ENCODE assay signal across 9 mouse cellular contexts in the genomic region with DNA sequence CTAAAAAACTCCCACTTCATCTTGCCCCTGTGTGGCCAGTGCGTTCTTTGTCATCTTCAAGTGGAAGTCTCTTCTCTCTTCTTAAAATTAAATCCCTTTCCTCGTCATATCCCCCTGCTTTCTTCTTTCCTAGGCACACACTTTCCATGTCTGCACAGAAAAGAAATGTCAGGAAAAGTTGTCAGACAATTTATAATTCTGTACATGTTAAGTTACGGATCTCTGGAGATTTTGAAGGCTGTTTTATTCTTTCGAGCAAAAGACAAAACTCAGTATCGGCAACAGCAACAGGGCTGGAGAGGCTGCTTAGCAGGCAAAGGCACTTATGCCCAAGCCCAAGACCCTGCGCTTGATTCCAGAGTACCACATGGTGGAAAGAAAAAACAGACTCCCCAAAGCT.
DNase-seq lines count a peak whose midpoint lies in the region; ATAC-seq and TF ChIP-seq lines count a peak whose summit lies in the region.
"Had no signal": no experiment of that assay in that cellular context is flagged by ENCODE, and none has a peak within 500 bp of the region (broad histone marks: within the 10 kb centered on the region; RNA-seq: fewer than 3 reads in every experiment).

No protein-coding gene starts in this region.

- 0 out of 2 replicates have a peak, but pooled peaks cover 5% of the 10 kb centered on the region for H3K27me3 ChIP-seq in forebrain, embryonic 12.5 days
- H3K27me3 ChIP-seq in limb, embryonic 11.5 days (ENCODE audit: control insufficient read depth, insufficient read depth, low read length): 0 out of 2 replicates have a peak, but pooled peaks cover 4% of the 10 kb centered on the region
- no peaks in the 10 kb centered on the region for H3K27me3 ChIP-seq in neural tube, embryonic 14.5 days (ENCODE audit: control insufficient read depth, insufficient read depth, low read length)

- H3K36me3 ChIP-seq in forebrain, embryonic 12.5 days (replicated peaks): no peaks in the 10 kb centered on the region
- no peaks in the 10 kb centered on the region for H3K36me3 ChIP-seq in limb, embryonic 11.5 days (ENCODE audit: control insufficient read depth, insufficient read depth, low read length)
- no peaks in the 10 kb centered on the region for H3K36me3 ChIP-seq in neural tube, embryonic 14.5 days (ENCODE audit: control insufficient read depth, insufficient read depth, low read length)

- TF ChIP-seq CTCF in layer of hippocampus, adult 2 months (conservative IDR thresholded peaks at IDR 0.05): no peak

- peak overlapping the region; percentile 85; the same call in 1 of the 2 replicates for H3K27ac ChIP-seq in layer of hippocampus, adult 2 months
- peak overlapping the region; percentile 66 for H3K27ac ChIP-seq in forebrain, embryonic 12.5 days
- no peak overlapping the region; the same call in 1 of the 2 replicates for H3K27ac ChIP-seq in limb, embryonic 11.5 days (replicated peaks; ENCODE audit: low read depth, low read length)
- H3K27ac ChIP-seq in neural tube, embryonic 14.5 days (ENCODE audit: low read depth, low read length): no peak overlapping the region
- H3K27ac ChIP-seq: macrophage had no signal

- H3K4me3 ChIP-seq in layer of hippocampus, adult 2 months: peak overlapping the region; percentile 52
- peak overlapping the region; percentile 38; the same call in 1 of the 2 replicates for H3K4me3 ChIP-seq in forebrain, embryonic 12.5 days (replicated peaks)
- H3K4me3 ChIP-seq in limb, embryonic 11.5 days (ENCODE audit: low read depth, low read length): no peak overlapping the region
- no peak overlapping the region for H3K4me3 ChIP-seq in neural tube, embryonic 14.5 days (ENCODE audit: low read depth, low read length)

- peak overlapping the region; percentile 77 for H3K4me2 ChIP-seq in forebrain, embryonic 12.5 days
- peak overlapping the region; percentile 64 for H3K4me2 ChIP-seq in limb, embryonic 11.5 days (ENCODE audit: low read depth, severe bottlenecking)
- peak overlapping the region; percentile 94; the same call in 1 of the 2 replicates for H3K4me2 ChIP-seq in neural tube, embryonic 14.5 days (ENCODE audit: low read depth, low read length)

- H3K9me3 ChIP-seq in forebrain, embryonic 12.5 days: no peaks in the 10 kb centered on the region
- H3K9me3 ChIP-seq in limb, embryonic 11.5 days (ENCODE audit: control insufficient read depth, low read length): no peaks in the 10 kb centered on the region
- no peaks in the 10 kb centered on the region for H3K9me3 ChIP-seq in neural tube, embryonic 14.5 days (ENCODE audit: control insufficient read depth, low read length)

- H3K4me1 ChIP-seq in forebrain, embryonic 12.5 days: peaks cover 36% of the 10 kb centered on the region
- peaks cover 24% of the 10 kb centered on the region for H3K4me1 ChIP-seq in limb, embryonic 11.5 days (ENCODE audit: control insufficient read depth, insufficient read depth, low read length)
- H3K4me1 ChIP-seq in neural tube, embryonic 14.5 days (ENCODE audit: control insufficient read depth, insufficient read depth, low read length): peaks cover 11% of the 10 kb centered on the region; the same call in 1 of the 2 replicates

- no peak for DNase-seq in layer of hippocampus, adult 2 months (ENCODE audit: low spot score in 2 of 2)
- no peak for DNase-seq in layer of hippocampus, postnatal 25 days (ENCODE audit: extremely low spot score in 1 of 2, low spot score in 1 of 2)
- no peak for DNase-seq in limb, embryonic 11.5 days (ENCODE audit: low spot score)
- no peak for DNase-seq in layer of hippocampus, adult 11-12 months (ENCODE audit: low spot score)

- ATAC-seq in forebrain, embryonic 12.5 days (ENCODE audit: low FRiP score): no peak
- no peak for ATAC-seq in limb, embryonic 11.5 days (ENCODE audit: insufficient number of reproducible peaks, low FRiP score, low TSS enrichment, low read depth)
- no peak for ATAC-seq in neural tube, embryonic 14.5 days (ENCODE audit: low read depth)
- no peak for ATAC-seq in cerebellum, adult (ENCODE audit: insufficient number of reproducible peaks, low FRiP score, low TSS enrichment)
- no peak for ATAC-seq in activated CD4-positive, CD25-positive, alpha-beta regulatory T cell, adult 4 months

- H3K9ac ChIP-seq in forebrain, embryonic 12.5 days: no peak overlapping the region
- H3K9ac ChIP-seq in limb, embryonic 11.5 days (ENCODE audit: low read length): no peak overlapping the region
- H3K9ac ChIP-seq in neural tube, embryonic 14.5 days (replicated peaks; ENCODE audit: low read depth, low read length): no peak overlapping the region

- WGBS in forebrain, embryonic 12.5 days: 23% methylated on average over 6 of the region's 6 CpGs
- 22% methylated on average over 6 of the region's 6 CpGs for WGBS in limb, embryonic 11.5 days
- WGBS in neural tube, embryonic 14.5 days: 24% methylated on average over 6 of the region's 6 CpGs

Comparison
In these comparisons a context has a peak if more than half of its experiments do, and no peak if none do; other contexts are left out.
1. H3K27ac ChIP-seq: peak in layer of hippocampus, adult 2 months (single experiment) and forebrain, embryonic 12.5 days (single experiment); none in limb, embryonic 11.5 days (single experiment) and neural tube, embryonic 14.5 days (single experiment).
2. H3K4me3 ChIP-seq: peak in layer of hippocampus, adult 2 months (single experiment) and forebrain, embryonic 12.5 days (single experiment); none in limb, embryonic 11.5 days (single experiment) and neural tube, embryonic 14.5 days (single experiment).
3. Peak in every context shown above with its lines, with median percentiles within 50 percentile points of each other: H3K4me2 ChIP-seq.